Comparison of ENCODE assay signal across 8 mouse cellular contexts in genomic region chr7:127273925-127274789, GRCm38 (mm10). TPM values are rescaled to one million over a fixed set of nuclear protein-coding genes. Genes with fewer than 3 reads are reported as not detected.
A peak's percentile ranks its signal among the peaks of the same experiment; 100 is the strongest.
DNase-seq lines count a peak whose midpoint lies in the region; ATAC-seq and TF ChIP-seq lines count a peak whose summit lies in the region.

Gene Sephs2 (minus strand): TSS chr7:127274055.

- H3K4me2 ChIP-seq in heart, embryonic 12.5 days, result peak within 1 kb of the TSS; percentile 74
- H3K4me2 ChIP-seq in kidney, postnatal 0 days (ENCODE audit: low read length), result peak within 1 kb of the TSS; percentile 93
- peak within 1 kb of the TSS; percentile 85 for H3K4me2 ChIP-seq in liver, embryonic 11.5 days
- H3K4me2 ChIP-seq in stomach, embryonic 14.5 days (replicated peaks; ENCODE audit: low read depth, low read length), result peak within 1 kb of the TSS; percentile 85

- 3% methylated on average over 39 of the region's 39 CpGs for WGBS in heart, embryonic 12.5 days
- under 1% methylated on average over 39 of the region's 39 CpGs for WGBS in kidney, postnatal 0 days
- 2% methylated on average over 39 of the region's 39 CpGs for WGBS in liver, embryonic 11.5 days
- 2% methylated on average over 39 of the region's 39 CpGs for WGBS in stomach, embryonic 14.5 days

- DNase-seq in CD4-positive helper T cell, adult 2 months (ENCODE audit: low read depth, low spot score), result peak; percentile 96
- peak; percentile 81 for DNase-seq in brain, embryonic 18.5 days (ENCODE audit: low read depth, low spot score)
- peak; percentile 93 for DNase-seq in kidney, postnatal 0 days (ENCODE audit: low spot score)
- DNase-seq in liver, embryonic 11.5 days (ENCODE audit: low spot score), result peak; percentile 90
- peak; percentile 98 for DNase-seq in naive thymus-derived CD4-positive, alpha-beta T cell, adult 2 months (ENCODE audit: low read depth)

- ATAC-seq in erythroid progenitor cell, adult 5-6 weeks (replicated peaks; ENCODE audit: low FRiP score, poor library complexity, severe bottlenecking), result peak; percentile 88
- peak; percentile 93 for ATAC-seq in heart, embryonic 12.5 days (ENCODE audit: insufficient number of reproducible peaks, low FRiP score)
- peak; percentile 89 for ATAC-seq in kidney, postnatal 0 days (replicated peaks; ENCODE audit: low FRiP score, low read depth)
- peak; percentile 89 for ATAC-seq in liver, embryonic 11.5 days (replicated peaks; ENCODE audit: low FRiP score)
- ATAC-seq in stomach, embryonic 14.5 days (ENCODE audit: insufficient number of reproducible peaks, insufficient read depth, low FRiP score, low read depth), result peak; percentile 87

- H3K27ac ChIP-seq in heart, embryonic 12.5 days (ENCODE audit: poor library complexity, severe bottlenecking), result peak within 1 kb of the TSS; percentile 74
- H3K27ac ChIP-seq in kidney, postnatal 0 days, result peak within 1 kb of the TSS; percentile 94
- peak within 1 kb of the TSS; percentile 90 for H3K27ac ChIP-seq in liver, embryonic 11.5 days (ENCODE audit: low read depth, low read length)
- peak within 1 kb of the TSS; percentile 88 for H3K27ac ChIP-seq in stomach, embryonic 14.5 days (ENCODE audit: low read length)

- H3K36me3 ChIP-seq in heart, embryonic 12.5 days, result peaks cover 28% of the 10 kb centered on the region
- peaks cover 13% of the 10 kb centered on the region; the same call in 1 of the 2 replicates for H3K36me3 ChIP-seq in kidney, postnatal 0 days (ENCODE audit: insufficient read depth, low read length)
- H3K36me3 ChIP-seq in liver, embryonic 11.5 days (ENCODE audit: control insufficient read depth, insufficient read depth, low read length), result peaks cover 19% of the 10 kb centered on the region
- peaks cover 19% of the 10 kb centered on the region; the same call in 1 of the 2 replicates for H3K36me3 ChIP-seq in stomach, embryonic 14.5 days (ENCODE audit: control insufficient read depth, insufficient read depth, low read length)

- peak within 1 kb of the TSS; percentile 92 for H3K9ac ChIP-seq in heart, embryonic 12.5 days
- H3K9ac ChIP-seq in kidney, postnatal 0 days (ENCODE audit: low read depth, low read length), result peak within 1 kb of the TSS; percentile 92
- peak within 1 kb of the TSS; percentile 99 for H3K9ac ChIP-seq in liver, embryonic 11.5 days (ENCODE audit: low read depth, low read length)
- peak within 1 kb of the TSS; percentile 97 for H3K9ac ChIP-seq in stomach, embryonic 14.5 days (replicated peaks; ENCODE audit: low read depth, low read length)

- peaks cover 12% of the 10 kb centered on the region for H3K4me1 ChIP-seq in heart, embryonic 12.5 days (replicated peaks)
- H3K4me1 ChIP-seq in kidney, postnatal 0 days (replicated peaks; ENCODE audit: insufficient read depth, low read length), result peaks cover 17% of the 10 kb centered on the region
- H3K4me1 ChIP-seq in liver, embryonic 11.5 days (replicated peaks; ENCODE audit: control insufficient read depth, insufficient read depth, low read length), result peaks cover 47% of the 10 kb centered on the region
- H3K4me1 ChIP-seq in stomach, embryonic 14.5 days (ENCODE audit: control insufficient read depth, insufficient read depth, low read length), result peaks cover 14% of the 10 kb centered on the region

- H3K4me3 ChIP-seq in heart, embryonic 12.5 days, result peak within 1 kb of the TSS; percentile 79
- H3K4me3 ChIP-seq in kidney, postnatal 0 days (replicated peaks; ENCODE audit: low read depth, low read length), result peak within 1 kb of the TSS; percentile 91
- H3K4me3 ChIP-seq in liver, embryonic 11.5 days (ENCODE audit: low read depth, low read length), result peak within 1 kb of the TSS; percentile 99
- H3K4me3 ChIP-seq in stomach, embryonic 14.5 days (ENCODE audit: low read depth, low read length), result peak within 1 kb of the TSS; percentile 95

- 0 out of 2 replicates have a peak, but pooled peaks cover under 1% of the 10 kb centered on the region for H3K9me3 ChIP-seq in heart, embryonic 12.5 days (replicated peaks)
- H3K9me3 ChIP-seq in kidney, postnatal 0 days (replicated peaks; ENCODE audit: low read length), result no peaks in the 10 kb centered on the region
- no peaks in the 10 kb centered on the region for H3K9me3 ChIP-seq in liver, embryonic 11.5 days (ENCODE audit: control insufficient read depth, low read length)
- H3K9me3 ChIP-seq in stomach, embryonic 14.5 days (ENCODE audit: control insufficient read depth, low read depth, low read length), result no peaks in the 10 kb centered on the region

- no peak for TF ChIP-seq CTCF in kidney, postnatal 0 days (IDR thresholded peaks at IDR 0.05; ENCODE audit: low read depth)

- no peaks in the 10 kb centered on the region for H3K27me3 ChIP-seq in heart, embryonic 12.5 days (replicated peaks)
- no peaks in the 10 kb centered on the region for H3K27me3 ChIP-seq in kidney, postnatal 0 days (ENCODE audit: insufficient read depth, low read length)
- no peaks in the 10 kb centered on the region for H3K27me3 ChIP-seq in liver, embryonic 11.5 days (replicated peaks; ENCODE audit: control insufficient read depth, insufficient read depth, low read length)
- H3K27me3 ChIP-seq in stomach, embryonic 14.5 days (ENCODE audit: control insufficient read depth, insufficient read depth, low read length), result no peaks in the 10 kb centered on the region

RNA-seq across cellular contexts. Expression of gene Sephs2, which starts in this region (rescaled TPM):
- total RNA-seq in erythroid progenitor cell, adult 5-6 weeks (2015; ENCODE audit: low replicate concordance), result 16.8 and 18.0 TPM in 2 replicates
- total RNA-seq in erythroid progenitor cell, adult 5-6 weeks (2017; ENCODE audit: low replicate concordance), result 25.8 and 29.0 TPM in 2 replicates
- polyA plus RNA-seq in heart, embryonic 12.5 days (2016; fragmentation: Nextera tagmentation; extraction: Ambion mirVana), result 86.4 and 87.2 TPM in 2 replicates
- 207 and 215 TPM in 2 replicates for polyA plus RNA-seq in kidney, postnatal 0 days (2015; fragmentation: Nextera tagmentation; extraction: Ambion mirVana)
- 178 and 203 TPM in 2 replicates for polyA plus RNA-seq in liver, embryonic 11.5 days (2014; fragmentation: Nextera tagmentation; extraction: Ambion mirVana)
- polyA plus RNA-seq in stomach, embryonic 14.5 days (2014; fragmentation: Nextera tagmentation; extraction: Ambion mirVana), result 97.3 and 114 TPM in 2 replicates

Comparison
In these comparisons a context has a peak if more than half of its experiments do, and no peak if none do; other contexts are left out.
1. Peak in every context shown above with its lines: DNase-seq, ATAC-seq, H3K4me3 ChIP-seq and H3K27ac ChIP-seq.